Mouse (Mus musculus): ENCODE results near the gene Chpf2.

Gene Chpf2

GRCm38 (mm10) chr5:24591796-24592470 is 5.4 kb downstream of the Chpf2 start:
- DNase-seq = no peak

- no peak for DNase-seq
Measured at GRCm38 (mm10) chr5:24592471-24593160, 6.1 kb downstream of the Chpf2 start.

DNA sequence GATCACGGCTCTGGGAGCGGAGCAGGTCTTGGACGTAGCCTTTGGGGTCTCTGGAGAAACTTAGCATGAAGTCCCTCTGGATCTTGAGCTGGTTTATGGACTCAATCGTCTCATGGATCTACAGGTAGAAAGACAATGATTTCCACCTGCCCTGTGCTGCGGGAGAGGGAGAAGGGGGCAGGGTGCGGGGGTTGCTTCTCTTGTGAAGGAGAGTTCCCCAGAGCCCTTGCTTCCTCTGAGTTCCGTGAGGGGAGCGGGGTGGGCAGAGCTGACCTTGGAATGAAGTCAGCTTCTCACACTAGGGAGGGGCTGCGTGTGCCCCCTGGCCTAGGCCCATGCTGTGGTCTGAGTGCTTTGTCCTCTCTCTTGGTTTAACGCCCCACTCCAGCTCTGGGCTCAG is 6.7 kb downstream of the Chpf2 start:
- no peak for DNase-seq

- no peak for DNase-seq
Measured at GRCm38 (mm10) chr5:24593928-24594327, 7.4 kb downstream of the Chpf2 start.

DNA sequence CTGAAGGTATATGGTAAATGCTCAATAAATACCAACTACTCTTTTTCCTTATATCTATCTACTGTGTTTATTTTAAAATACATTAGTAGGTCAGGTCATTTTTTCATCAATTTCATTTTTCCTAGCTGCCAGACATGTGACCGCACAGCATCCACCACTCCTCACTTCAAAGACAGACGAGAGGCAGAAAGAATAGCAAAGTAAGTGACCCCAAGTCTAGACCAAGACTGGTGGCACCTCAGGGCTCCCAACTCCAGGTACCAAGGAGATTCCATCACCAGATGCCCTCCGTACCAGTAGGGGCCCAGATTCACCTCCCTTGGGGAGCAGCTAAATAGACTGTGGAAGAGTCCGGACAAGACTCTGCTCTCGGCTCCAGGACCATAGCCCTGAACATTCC is 7.8 kb downstream of the Chpf2 start:
- DNase-seq = no peak

DNA sequence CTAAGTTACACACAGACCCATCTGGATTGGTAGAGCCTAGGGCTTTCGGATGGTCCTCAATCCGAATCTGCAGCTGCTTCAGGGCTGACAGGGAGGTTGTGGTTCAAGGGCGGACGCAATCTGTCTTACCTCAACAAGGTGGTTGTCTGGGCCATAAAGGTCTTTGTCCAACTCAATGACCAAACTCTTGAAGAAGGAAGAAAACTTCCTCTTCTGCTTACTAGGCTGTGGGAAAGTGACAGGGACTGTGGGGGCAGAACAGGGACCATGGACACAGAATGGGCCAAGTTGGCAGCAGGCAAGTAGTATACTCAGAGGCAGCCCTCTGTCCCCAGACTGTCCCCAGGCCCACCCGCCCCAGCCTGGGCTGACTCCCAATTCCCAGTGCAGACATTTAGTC is 8.7 kb downstream of the Chpf2 start:
- no peak for DNase-seq

GRCm38 (mm10) chr5:24595786-24596380 is 9.3 kb downstream of the Chpf2 start:
- no peak for DNase-seq

- peak; percentile 35 to 44 for DNase-seq
Measured at GRCm38 (mm10) chr5:24596519-24597171, 10.1 kb downstream of the Chpf2 start.

DNA sequence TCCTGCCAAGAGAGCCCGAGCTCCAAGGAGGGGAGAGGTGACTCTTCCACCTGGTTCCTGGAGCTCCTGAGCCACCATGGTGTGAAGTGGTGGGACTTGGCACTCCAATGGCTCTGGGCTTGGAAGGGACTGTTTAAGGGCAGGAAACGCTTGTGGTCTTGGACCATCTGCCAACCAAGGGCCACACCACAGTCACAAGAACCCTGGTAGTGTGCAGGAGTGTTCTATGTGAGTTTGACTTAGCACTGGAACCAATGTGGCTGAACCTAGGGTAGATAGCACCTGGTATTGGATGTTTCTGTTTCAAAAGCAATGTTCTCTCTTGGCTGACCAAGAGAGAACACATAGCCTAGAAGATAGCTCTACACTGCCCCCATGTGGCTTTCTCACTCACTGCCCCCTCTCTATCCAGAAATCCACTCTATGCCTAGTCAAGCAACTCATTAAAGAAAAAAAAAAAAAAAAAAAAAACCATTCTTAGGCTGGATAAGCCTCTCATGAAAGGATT is 10.7 kb downstream of the Chpf2 start:
- peak; percentile 82 for DNase-seq

DNA sequence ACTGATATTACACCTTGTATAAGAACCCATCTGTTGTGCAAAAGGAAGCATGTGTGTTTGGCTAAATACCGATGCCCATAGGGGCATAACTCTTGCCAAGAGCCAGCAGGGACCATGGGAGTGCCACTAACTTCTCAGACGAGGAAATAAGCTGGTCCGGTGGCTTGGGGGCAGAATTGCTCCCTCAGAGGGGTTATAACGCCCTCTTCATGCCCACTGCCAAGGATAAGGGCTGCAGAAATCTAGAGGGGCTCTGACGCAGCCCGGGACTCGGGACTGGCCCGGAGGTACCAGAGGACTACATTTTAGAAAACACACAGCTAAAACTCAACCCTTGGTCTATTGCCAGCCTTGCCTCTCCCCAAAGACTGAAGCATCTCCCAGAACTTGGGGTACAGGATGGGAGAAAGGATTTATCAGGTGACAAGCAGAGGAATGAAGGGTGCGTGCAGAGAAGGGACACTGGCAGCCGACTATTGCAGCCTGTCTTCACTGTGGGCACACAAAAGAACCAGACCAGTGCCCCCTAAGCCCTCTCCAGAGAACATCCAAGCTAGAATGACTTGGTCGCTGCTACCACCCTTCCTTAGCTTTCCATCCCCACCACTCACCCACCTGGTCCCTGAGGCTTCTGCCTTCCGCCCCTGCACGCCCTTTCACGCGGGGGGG is 11.5 kb downstream of the Chpf2 start:
- DNase-seq = peak; percentile 41 to 49

GRCm38 (mm10) chr5:24598570-24599006 is 12.0 kb downstream of the Chpf2 start:
- peak; percentile 28 to 66 for DNase-seq

DNA sequence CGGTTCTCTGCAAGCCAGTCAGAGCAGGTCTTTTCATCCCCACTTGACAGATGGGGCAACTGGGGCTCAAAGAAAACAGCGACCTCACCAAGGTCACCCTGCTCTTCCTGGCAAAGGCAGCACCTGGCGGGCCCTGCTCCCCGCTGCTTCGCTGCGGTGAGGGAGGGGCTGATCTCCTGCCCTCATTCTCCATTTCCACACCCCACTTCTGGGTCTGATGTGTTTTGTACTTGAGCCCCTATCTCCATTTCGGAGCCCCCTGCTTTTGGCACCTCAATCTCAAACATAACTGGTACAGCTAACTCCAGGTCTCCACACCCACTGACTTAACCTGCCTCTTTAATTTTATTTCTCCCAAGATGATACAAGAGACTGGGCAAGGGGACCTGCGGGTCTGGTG is 12.6 kb downstream of the Chpf2 start:
- DNase-seq = peak in 1 of 2 experiments; percentile 26

GRCm38 (mm10) chr5:24600236-24600635 is 13.7 kb downstream of the Chpf2 start:
- no peak for DNase-seq

GRCm38 (mm10) chr5:24601071-24601835 is 14.7 kb downstream of the Chpf2 start:
- DNase-seq = peak in 1 of 2 experiments; percentile 25

DNA sequence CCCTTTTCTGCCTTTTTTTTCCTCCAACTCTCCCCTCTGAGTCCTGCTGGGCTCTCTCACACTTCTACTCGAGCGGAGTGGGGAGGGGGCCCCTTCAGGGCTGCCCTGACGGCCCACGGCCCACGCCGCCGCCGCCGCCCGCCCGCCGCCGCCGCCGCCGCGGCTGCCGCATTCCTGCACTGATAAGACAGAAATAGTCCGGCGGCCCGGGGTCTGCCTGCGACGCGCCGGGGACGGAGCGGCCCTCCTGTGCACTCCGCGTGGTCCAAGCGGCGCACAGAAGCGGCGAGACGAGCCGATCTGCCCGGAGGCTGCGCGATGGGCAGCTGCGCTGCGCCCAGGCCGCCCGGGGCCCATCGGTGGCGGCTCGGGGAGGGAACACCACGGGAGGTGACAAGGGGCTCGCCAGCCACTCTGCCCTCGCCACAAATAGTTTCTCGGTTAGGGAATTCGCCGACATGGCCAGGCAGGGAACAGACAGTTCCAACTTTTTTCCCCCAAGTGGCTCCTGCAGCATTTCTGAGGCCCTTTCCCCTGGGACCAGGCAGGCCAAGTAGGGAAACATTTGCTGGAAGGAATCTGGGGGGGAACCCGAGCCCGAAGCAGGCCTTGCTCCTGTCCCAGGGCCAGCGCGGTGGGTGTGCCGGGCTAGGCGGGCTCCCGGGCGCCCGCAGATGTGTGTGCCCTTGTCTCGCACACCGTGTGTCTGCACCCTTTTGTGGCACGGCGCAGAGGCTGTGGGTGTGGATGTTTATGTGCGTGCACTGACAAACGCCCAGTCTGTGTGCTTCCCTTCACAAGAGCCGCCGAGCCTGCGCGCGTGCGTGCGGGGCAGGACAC is 15.6 kb downstream of the Chpf2 start:
- peak; percentile 38 to 55 for DNase-seq

DNA sequence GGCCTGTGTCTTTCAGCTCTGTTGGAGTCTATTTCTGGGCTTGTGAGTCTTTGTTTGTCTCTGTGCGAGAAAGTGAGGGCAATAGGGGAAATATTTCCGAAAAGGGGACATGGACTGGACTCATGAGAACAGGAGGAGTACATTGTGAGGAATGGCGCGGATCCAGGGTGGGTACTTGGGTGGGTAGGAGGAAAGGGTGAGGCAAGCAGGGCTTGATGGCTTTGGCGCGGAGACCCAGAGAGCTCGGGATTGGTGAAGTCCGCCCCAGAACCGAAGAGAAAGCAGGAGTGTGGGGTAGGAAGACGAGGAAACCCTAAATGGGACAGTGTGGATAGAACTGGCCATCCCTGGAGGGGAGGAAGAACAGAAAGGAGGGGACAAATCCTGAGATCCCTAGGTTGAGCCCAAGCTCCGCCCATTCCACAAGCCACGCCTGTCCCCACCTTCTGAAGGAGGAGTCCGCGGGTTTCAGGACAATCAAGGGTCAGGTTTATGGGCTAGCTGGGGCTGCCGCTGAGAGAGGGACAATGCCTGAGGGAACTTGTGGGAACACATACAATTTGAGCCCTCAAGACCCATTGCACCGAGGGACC is 16.3 kb downstream of the Chpf2 start:
- DNase-seq = peak; percentile 67 to 83

DNA sequence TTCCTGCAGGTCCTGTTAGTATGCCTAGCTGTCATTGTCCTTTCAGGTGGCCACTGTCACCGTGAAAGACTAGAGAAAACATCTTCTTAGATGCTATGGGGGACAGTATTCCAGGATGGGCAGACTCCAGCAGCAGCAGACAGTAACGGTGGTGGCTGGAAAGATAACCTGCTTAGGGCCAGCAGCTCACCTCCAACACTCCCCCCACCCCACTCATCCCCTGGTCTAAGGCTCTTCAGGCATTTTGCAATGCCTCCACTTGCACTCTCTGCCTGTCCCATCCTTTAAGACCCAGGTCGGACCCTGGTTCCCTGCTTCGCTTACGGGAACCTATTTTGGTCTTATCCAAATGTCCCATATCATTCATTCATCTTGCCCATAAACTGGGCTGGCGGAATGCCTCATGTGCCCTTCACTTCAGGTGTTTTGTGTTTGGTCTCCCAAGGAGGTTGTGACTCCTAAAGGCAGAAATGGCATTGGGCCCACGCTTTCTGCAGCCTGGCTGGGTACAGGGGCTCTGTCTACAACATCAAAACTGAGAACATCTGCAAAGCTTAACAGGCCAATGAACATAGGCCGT is 17.0 kb downstream of the Chpf2 start:
- DNase-seq = no peak

DNA sequence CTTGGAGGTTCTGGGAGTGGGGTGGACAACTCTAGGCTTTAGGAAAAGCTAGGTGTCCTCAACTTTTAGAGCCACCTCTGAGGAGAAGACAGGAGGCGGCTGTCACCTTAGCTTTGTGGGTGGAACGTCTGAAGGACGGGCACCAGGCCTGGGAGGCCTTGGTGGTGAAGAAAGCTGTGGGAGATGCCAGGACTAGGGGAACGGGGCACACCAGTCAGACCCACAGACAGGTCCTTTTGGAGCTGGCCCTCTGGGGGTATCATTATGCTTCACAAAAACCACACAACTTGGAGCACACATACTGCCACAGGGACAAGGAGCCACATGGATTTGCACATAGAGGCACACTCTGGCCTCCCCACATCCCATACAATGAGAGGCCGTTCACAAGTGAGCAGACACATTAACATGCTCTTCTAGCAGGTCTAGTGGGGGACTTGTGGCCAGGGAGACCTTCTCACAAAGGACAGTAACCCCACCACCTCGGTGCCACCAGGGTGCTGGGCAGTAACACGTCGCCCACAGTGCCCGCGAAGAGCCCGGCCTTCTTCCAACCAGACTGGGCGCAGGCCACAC is 17.6 kb downstream of the Chpf2 start:
- DNase-seq = peak in 1 of 2 experiments; percentile 39

DNA sequence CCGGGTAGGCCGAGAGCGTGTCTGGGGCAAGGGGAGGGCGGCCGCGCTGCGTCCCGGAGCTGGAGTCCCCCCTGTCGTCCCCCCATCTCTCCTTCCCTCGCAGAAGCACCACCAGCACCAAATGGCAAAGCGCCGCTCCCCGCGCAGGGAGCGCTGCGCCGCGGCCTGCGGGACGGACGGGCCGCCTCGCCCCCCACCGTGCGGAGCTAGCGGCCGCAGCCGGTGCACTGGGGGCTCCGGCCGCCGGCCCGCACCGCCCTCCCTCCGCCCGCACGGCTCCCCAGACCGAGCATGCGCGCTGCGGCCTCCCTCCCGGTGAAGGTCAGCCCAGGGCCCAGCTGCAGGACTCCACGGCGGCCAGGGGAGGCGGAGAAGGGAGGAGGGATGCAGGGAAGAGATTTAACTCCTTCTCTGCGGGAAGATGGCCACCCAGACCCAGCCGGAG is 18.1 kb downstream of the Chpf2 start:
- DNase-seq = peak; percentile 83 to 84

Measured in cerebellum, adult 18-20 months (tissue).